Mouse (Mus musculus): Measurements from ENCODE around the gene Atg101.

DNA sequence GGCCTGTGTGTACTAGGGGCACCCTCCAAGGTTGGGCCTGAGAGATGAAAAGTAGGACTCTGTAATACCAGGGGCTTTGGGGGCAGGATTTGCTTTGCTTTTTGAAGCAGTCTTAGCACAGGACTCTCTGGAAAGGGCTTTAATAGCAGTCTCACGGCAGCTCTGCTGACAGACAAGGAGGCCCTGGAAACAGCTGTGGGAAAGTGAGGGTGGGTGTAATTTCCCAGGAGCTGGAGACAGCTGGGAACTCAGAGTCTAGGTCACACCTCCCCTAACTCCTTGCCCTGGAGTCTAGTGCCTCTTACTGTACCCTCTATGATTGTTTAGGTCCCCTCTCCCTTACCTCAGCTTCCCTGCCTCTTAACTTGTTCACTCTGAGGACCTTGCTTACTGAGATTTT, 49.1 kb downstream of the Atg101 start:
- TF ChIP-seq CTCF (conservative IDR thresholded peaks at IDR 0.05; ENCODE audit: low read length) (no peak), NANOG (IDR thresholded peaks at IDR 0.05; ENCODE audit: borderline replicate concordance, low read length) (no peak)
